Mouse (Mus musculus) CH12.LX (cell line): ENCODE data around the gene Mink1.

Experiments used
- EP300 ChIP-seq: IDR thresholded peaks from 2 replicates; pipeline ENCODE4 v1.6.1; 2011; ENCODE audit warnings: low read length, improper control_type of control experiment
- JUND ChIP-seq: conservative IDR thresholded peaks from 2 replicates; pipeline ENCODE4 v1.6.1; 2011; ENCODE audit warnings: low read depth, low read length, improper control_type of control experiment
- KAT2A ChIP-seq: IDR thresholded peaks from 2 replicates; pipeline ENCODE4 v1.6.1; 2012; ENCODE audit warnings: low read length, improper control_type of control experiment, inconsistent platforms; ENCODE audit not compliant: insufficient replicate concordance
- MAX ChIP-seq: IDR thresholded peaks from 2 replicates; pipeline ENCODE4 v1.6.1; 2011; ENCODE audit warnings: low read length, improper control_type of control experiment
- POLR2A ChIP-seq: IDR thresholded peaks from 2 replicates; pipeline ENCODE4 v1.6.1; 2011; ENCODE audit warnings: low read depth, mild to moderate bottlenecking, improper control_type of control experiment, low read length
- USF1 ChIP-seq: IDR thresholded peaks from 2 replicates; pipeline ENCODE4 v1.6.1; 2014; ENCODE audit warnings: low read depth, mild to moderate bottlenecking, inconsistent platforms, low read length, improper control_type of control experiment
- ZNF384 ChIP-seq: IDR thresholded peaks from 2 replicates; pipeline ENCODE4 v1.6.1; 2012; ENCODE audit warnings: low read depth, low read length, improper control_type of control experiment, inconsistent platforms

GRCm38 (mm10) chr11:70635601-70636000 lies 72.9 kb downstream of the Mink1 start:
- TF ChIP-seq ZNF384 = no peak
- no peak for TF ChIP-seq JUND
- TF ChIP-seq USF1 = no peak
- no peak for TF ChIP-seq EP300
- TF ChIP-seq KAT2A = no peak
- TF ChIP-seq POLR2A = no peak
- TF ChIP-seq MAX = no peak
